Mouse (Mus musculus) liver, embryonic 14.5 days (tissue): Measurements from ENCODE around the gene Slc38a5. TPM values are rescaled to one million over a fixed set of nuclear protein-coding genes. Genes with fewer than 3 reads are reported as not detected.
A peak's percentile ranks its signal among the peaks of the same experiment; 100 is the strongest.

Source experiments
- ATAC-seq: fragments of 200-750 bp; cut with Nextera tagmentation; 2 replicates; pipeline ENCODE4 v1.8.0; 2017; ENCODE audit warnings: moderate number of reproducible peaks, mild to moderate bottlenecking, moderate library complexity; ENCODE audit not compliant: insufficient read depth
- DNase-seq, 3 experiments: peaks; one replicate each; pipeline ENCODE4 v3.0.0-alpha.2; 2012 to 2013; ENCODE audit warnings: low read depth in 3 of 3, low spot score in 3 of 3
- H3K27ac ChIP-seq: fragments of 300-500 bp; sonication (generic); 2 replicates; pipeline ENCODE4 v1.5.1; 2014; ENCODE audit warnings: moderate library complexity, mild to moderate bottlenecking, control low read depth, inconsistent platforms
- H3K27me3 ChIP-seq: fragments of 300-500 bp; sonication (generic); 2 replicates; pipeline ENCODE4 v1.6.1; 2014; ENCODE audit warnings: mild to moderate bottlenecking, low read length, moderate library complexity; ENCODE audit not compliant: control insufficient read depth, insufficient read depth
- H3K36me3 ChIP-seq: fragments of 300-500 bp; sonication (generic); replicated peaks from 2 replicates; pipeline ENCODE4 v1.6.1; 2014; ENCODE audit warnings: low read depth; ENCODE audit not compliant: control insufficient read depth, insufficient read depth
- H3K4me1 ChIP-seq, 2 experiments: fragments of 200-500 bp in 1 of 2; fragments of 300-500 bp in 1 of 2; sonication (generic) in 1 of 2; replicated peaks; 2 replicates each; pipeline ENCODE4 v1.6.1; 2012 to 2014; ENCODE audit warnings: antibody characterized with exemption in 1 of 2, inconsistent platforms in 1 of 2, low read length in 1 of 2; ENCODE audit not compliant: control insufficient read depth in 2 of 2, insufficient read depth in 2 of 2
- H3K4me2 ChIP-seq: fragments of 300-500 bp; sonication (generic); 2 replicates; pipeline ENCODE4 v1.6.1; 2014; ENCODE audit warnings: low read depth, mild to moderate bottlenecking, control low read depth, moderate library complexity
- H3K4me3 ChIP-seq, 2 experiments: fragments of 200-500 bp in 1 of 2; fragments of 300-500 bp in 1 of 2; sonication (generic) in 1 of 2; 2 replicates each; pipeline ENCODE4 v1.5.1; 2012 to 2014; ENCODE audit warnings: low read depth in 2 of 2, low read length in 2 of 2, mild to moderate bottlenecking in 2 of 2, control low read depth in 1 of 2, inconsistent platforms in 1 of 2, moderate library complexity in 1 of 2; ENCODE audit not compliant: insufficient read depth in 1 of 2
- H3K9ac ChIP-seq: fragments of 300-500 bp; sonication (generic); replicated peaks from 2 replicates; pipeline ENCODE4 v1.6.1; 2014; ENCODE audit warnings: mild to moderate bottlenecking, control low read depth, moderate library complexity
- H3K9me3 ChIP-seq: fragments of 300-500 bp; sonication (generic); 2 replicates; pipeline ENCODE4 v1.6.1; 2016; ENCODE audit warnings: low read length, mixed read lengths; ENCODE audit not compliant: control insufficient read depth
- CTCF ChIP-seq: IDR thresholded peaks from 2 replicates; pipeline ENCODE4 v1.5.1; 2016; ENCODE audit warnings: antibody characterized with exemption, low read depth, control low read depth
- EP300 ChIP-seq: IDR thresholded peaks from 2 replicates; pipeline ENCODE4 v1.6.1; 2016; ENCODE audit warnings: antibody characterized with exemption, low read depth
- WGBS: fragments of 180-500 bp; shearing (Covaris S2); extraction: QIAGEN DNeasy Blood & Tissue Kit; methylation state at CpG from one replicate; pipeline ENCODE4 v1.1.7; 2014; ENCODE audit not compliant: insufficient replicate concordance; 5-methylcytosine and 5-hydroxymethylcytosine counted together
- polyA plus RNA-seq, 2 experiments: library from polyadenylated mRNA; depleted of rRNA in 1 of 2; stranded (reverse) in 1 of 2; unstranded in 1 of 2; fragments of >200 nt; fragmentation: Nextera tagmentation in 1 of 2; extraction: Ambion mirVana in 1 of 2; gene quantifications; 2 replicates each; pipeline versions ENCODE4 v1.2.1 to v1.2.3; 2012 to 2014

Slc38a5 gene
- polyA plus RNA-seq, 2 experiments: 45.7 to 73.4 TPM

- peaks cover 0 to 7% of the 10 kb centered on the region in 2 experiments; a peak in 2 of 4 replicates for H3K4me1 ChIP-seq
- peak overlapping the region; percentile 67 for H3K4me2 ChIP-seq
- no peaks in the 10 kb centered on the region for H3K27me3 ChIP-seq
- H3K4me3 ChIP-seq: peak overlapping the region; percentile 85 to 97
- peak overlapping the region; percentile 58 for H3K27ac ChIP-seq
- peak overlapping the region; percentile 79 for H3K9ac ChIP-seq
- WGBS: 8% methylated on average over 18 of the region's 18 CpGs
- peak; percentile 54 for ATAC-seq
- TF ChIP-seq CTCF (no peak), EP300 (no peak)
- no peaks in the 10 kb centered on the region; the same call in 1 of the 2 replicates for H3K36me3 ChIP-seq
- no peak for DNase-seq
- H3K9me3 ChIP-seq: no peaks in the 10 kb centered on the region
Observed at GRCm38 (mm10) chrX:8251789-8252333, 19.1 kb upstream of the Slc38a5 start.

GRCm38 (mm10) chrX:8252334-8253285 lies 18.3 kb upstream of the Slc38a5 start, which contains the start of gene Ftsj1:
Gene Ftsj1 (minus strand): TSS chrX:8252406.
- Histone ChIP-seq H3K9ac (peak within 1 kb of the TSS; percentile 79), H3K9me3 (no peaks in the 10 kb centered on the region), H3K4me2 (peak within 1 kb of the TSS; percentile 74), H3K4me1 (peaks cover 0 to 7% of the 10 kb centered on the region in 2 experiments; a peak in 2 of 4 replicates), H3K36me3 (no peaks in the 10 kb centered on the region; the same call in 1 of the 2 replicates), H3K4me3 (peak within 1 kb of the TSS; percentile 85 to 97), H3K27ac (peak within 1 kb of the TSS; percentile 71), H3K27me3 (no peaks in the 10 kb centered on the region)
- DNase-seq (peak; percentile 85 to 90 (median 86)), ATAC-seq (peak; percentile 92)
- 8% methylated on average over 45 of the region's 45 CpGs for whole genome bisulfite sequencing
- TF ChIP-seq EP300 (no peak), CTCF (no peak)

GRCm38 (mm10) chrX:8253711-8254110 lies 17.2 kb upstream of the Slc38a5 start:
- DNase-seq (no peak), ATAC-seq (no peak)
- Histone ChIP-seq H3K9me3 (no peaks in the 10 kb centered on the region), H3K27me3 (no peaks in the 10 kb centered on the region), H3K36me3 (no peaks in the 10 kb centered on the region; the same call in 1 of the 2 replicates), H3K4me3 (no peak overlapping the region), H3K4me2 (no peak overlapping the region), H3K27ac (no peak overlapping the region), H3K4me1 (peaks cover 0 to 7% of the 10 kb centered on the region in 2 experiments; a peak in 2 of 4 replicates), H3K9ac (no peak overlapping the region)
- 81% methylated on average over 2 of the region's 2 CpGs for WGBS
- TF ChIP-seq CTCF: no peak
- no peak for TF ChIP-seq EP300

GRCm38 (mm10) chrX:8255807-8256206 lies 15.1 kb upstream of the Slc38a5 start:
- Histone ChIP-seq H3K4me2 (no peak overlapping the region), H3K4me1 (peaks cover 0 to 6% of the 10 kb centered on the region in 2 experiments; a peak in 2 of 4 replicates), H3K9ac (no peak overlapping the region), H3K27me3 (no peaks in the 10 kb centered on the region), H3K27ac (no peak overlapping the region), H3K36me3 (no peaks in the 10 kb centered on the region), H3K4me3 (no peak overlapping the region), H3K9me3 (no peaks in the 10 kb centered on the region)
- ATAC-seq (no peak), DNase-seq (no peak)
- TF ChIP-seq EP300 (no peak), CTCF (no peak)
- 31% methylated on average over 3 of the region's 6 CpGs for WGBS

GRCm38 (mm10) chrX:8259478-8259877 lies 11.5 kb upstream of the Slc38a5 start:
- H3K4me2 ChIP-seq: no peak overlapping the region
- no peak overlapping the region for H3K4me3 ChIP-seq
- WGBS: 65% methylated on average over 12 of the region's 12 CpGs
- ATAC-seq (no peak), DNase-seq (no peak)
- no peaks in the 10 kb centered on the region for H3K9me3 ChIP-seq
- peaks cover 10 to 19% of the 10 kb centered on the region in 2 experiments for H3K4me1 ChIP-seq
- no peak overlapping the region for H3K27ac ChIP-seq
- H3K27me3 ChIP-seq: no peaks in the 10 kb centered on the region
- no peak overlapping the region for H3K9ac ChIP-seq
- TF ChIP-seq CTCF (no peak), EP300 (no peak)
- H3K36me3 ChIP-seq: no peaks in the 10 kb centered on the region
